Mouse (Mus musculus) C2C12 (cell line): ENCODE data around the gene Tfap2d.

Experiments
- CEBPB ChIP-seq: IDR thresholded peaks from one replicate; pipeline ENCODE4 v1.6.1; 2011; ENCODE audit warnings: low read depth, mild to moderate bottlenecking, control low read depth, moderate library complexity
- CTCF ChIP-seq: IDR thresholded peaks from one replicate; pipeline ENCODE4 v1.5.1; 2011; ENCODE audit not compliant: control insufficient read depth, insufficient read depth, insufficient read length
- FOSL1 ChIP-seq: IDR thresholded peaks from one replicate; pipeline ENCODE4 v1.8.0; 2011; ENCODE audit warnings: mild to moderate bottlenecking, low read length; ENCODE audit not compliant: poor library complexity, insufficient read depth, severe bottlenecking
- MAX ChIP-seq: IDR thresholded peaks from one replicate; pipeline ENCODE4 v1.6.1; 2011; ENCODE audit warnings: mild to moderate bottlenecking, control low read depth
- MYOD1 ChIP-seq: IDR thresholded peaks from one replicate; pipeline ENCODE4 v1.6.1; 2011; ENCODE audit warnings: low read depth; ENCODE audit not compliant: control insufficient read depth, insufficient read length
- USF1 ChIP-seq: IDR thresholded peaks from one replicate; pipeline ENCODE4 v1.6.1; 2011; ENCODE audit warnings: low read depth, mild to moderate bottlenecking, control low read depth, moderate library complexity

DNA sequence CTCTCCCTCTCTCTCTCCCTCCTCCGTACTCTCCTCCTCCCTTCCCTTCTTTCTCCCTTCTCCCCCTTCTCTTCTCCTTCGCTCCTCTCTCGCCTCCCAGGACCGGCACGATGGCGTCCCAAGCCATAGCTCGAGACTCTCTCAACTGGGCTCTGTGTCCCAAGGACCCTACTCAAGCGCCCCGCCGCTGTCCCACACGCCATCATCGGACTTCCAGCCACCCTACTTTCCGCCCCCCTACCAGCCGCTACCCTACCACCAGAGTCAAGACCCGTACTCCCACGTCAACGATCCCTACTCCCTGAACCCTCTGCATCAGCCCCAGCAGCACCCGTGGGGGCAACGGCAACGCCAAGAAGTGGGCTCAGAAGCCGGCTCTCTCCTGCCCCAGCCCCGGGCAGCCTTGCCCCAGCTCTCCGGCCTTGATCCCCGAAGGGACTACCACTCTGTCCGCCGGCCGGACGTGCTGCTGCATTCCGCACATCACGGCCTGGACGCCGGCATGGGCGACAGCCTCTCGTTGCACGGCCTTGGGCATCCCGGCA, 111.1 kb downstream of the Tfap2d start:
- TF ChIP-seq CTCF: no peak
- TF ChIP-seq MAX: no peak
- no peak for TF ChIP-seq CEBPB
- no peak for TF ChIP-seq USF1
- no peak for TF ChIP-seq MYOD1
- no peak for TF ChIP-seq FOSL1
